Mouse (Mus musculus) small intestine, adult 2 months (tissue): Measurements from ENCODE around the gene Klhl33.

ENCODE experiments used
- CTCF ChIP-seq: fragments of 200-500 bp; IDR thresholded peaks from 2 replicates; pipeline ENCODE4 v1.5.1; 2012; ENCODE audit warnings: low read depth, mild to moderate bottlenecking, control low read depth, inconsistent platforms, low read length, moderate library complexity, mixed read lengths; ENCODE audit not compliant: insufficient replicate concordance, insufficient read length; ENCODE audit errors: extremely low read depth
- POLR2A ChIP-seq: fragments of 200-500 bp; IDR thresholded peaks from 2 replicates; pipeline ENCODE4 v1.6.1; 2012; ENCODE audit warnings: low read depth, mild to moderate bottlenecking, control low read depth, inconsistent platforms, low read length, moderate library complexity

DNA sequence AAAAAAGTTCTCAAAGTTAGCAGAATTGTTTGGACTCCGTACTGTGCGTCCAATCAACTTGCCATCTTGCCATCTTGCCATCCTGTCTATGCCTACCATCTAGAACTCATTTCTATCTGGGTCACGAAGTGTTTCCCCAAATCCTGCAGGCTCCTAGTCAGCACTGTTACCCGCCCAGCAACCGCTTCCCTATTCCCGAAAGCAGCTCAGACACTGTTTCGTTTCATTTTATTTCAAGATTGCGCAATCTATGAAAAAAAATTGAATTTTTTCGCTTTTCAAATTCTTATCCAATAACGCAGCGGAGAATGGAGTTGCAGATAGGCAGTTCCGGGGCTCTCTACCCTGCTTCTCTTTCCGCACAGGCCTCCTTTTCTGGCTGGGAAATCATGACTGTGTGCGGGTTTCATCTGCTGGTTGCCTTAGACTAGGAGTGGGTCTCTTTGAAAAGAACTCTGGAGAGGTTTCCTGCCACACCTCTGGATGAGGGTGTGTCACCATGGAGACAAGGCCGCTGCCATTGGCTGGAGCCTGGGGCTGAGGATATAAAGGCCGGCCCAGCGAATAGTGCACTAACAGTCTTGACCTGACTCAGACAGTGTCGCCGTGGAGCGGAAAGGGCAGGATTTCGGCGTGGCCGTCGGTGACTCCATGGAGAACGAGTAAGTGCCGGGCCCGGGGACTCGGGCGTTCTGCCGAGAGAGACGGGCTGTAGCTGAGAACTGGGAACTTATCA is 46.8 kb upstream of the Klhl33 start, which contains the start of gene Gm49342:
- TF ChIP-seq CTCF, result 0 out of 2 replicates have a peak, but pooled peaks have one; percentile 20
- TF ChIP-seq POLR2A, result peak; percentile 99
